Comparison of ENCODE assay signal across 29 mouse cellular contexts in the genomic region with DNA sequence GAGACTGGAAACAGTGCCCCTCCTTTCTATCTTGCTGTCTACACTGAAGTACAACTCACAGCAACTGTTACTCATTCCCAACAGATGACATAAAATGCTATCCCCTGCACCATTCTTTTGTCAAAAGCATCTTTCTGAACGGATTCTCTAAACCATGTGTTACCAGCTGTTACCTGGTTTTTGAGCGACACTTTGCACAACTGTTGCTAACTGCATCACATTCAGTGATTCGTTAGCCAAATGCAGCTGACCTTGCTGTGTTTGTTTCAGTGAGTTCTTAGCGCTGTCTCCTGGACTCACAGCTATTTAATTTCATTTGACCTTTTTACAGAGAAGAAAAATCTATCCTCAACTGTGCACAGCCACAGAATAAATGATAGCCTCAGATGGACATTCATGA.
"Had no signal": no experiment of that assay in that cellular context is flagged by ENCODE, and none has a peak within 500 bp of the region (broad histone marks: within the 10 kb centered on the region; RNA-seq: fewer than 3 reads in every experiment).

No protein-coding gene starts in this region.

- H3K4me3 ChIP-seq: limb, embryonic 10.5 days; limb, embryonic 12.5 days; limb, embryonic 13.5 days; limb, embryonic 15.5 days; liver, embryonic 12.5 days; liver, embryonic 13.5 days; liver, embryonic 15.5 days; lung, embryonic 15.5 days; megakaryocyte, embryonic 14.5 days; midbrain, embryonic 10.5 days; midbrain, embryonic 12.5 days; midbrain, embryonic 13.5 days; midbrain, embryonic 15.5 days; neural tube, embryonic 12.5 days had no signal

- H3K27me3 ChIP-seq: limb, embryonic 12.5 days; limb, embryonic 13.5 days; limb, embryonic 15.5 days; liver, embryonic 12.5 days; liver, embryonic 13.5 days; liver, embryonic 15.5 days; lung, embryonic 15.5 days; megakaryocyte, embryonic 14.5 days; midbrain, embryonic 12.5 days; midbrain, embryonic 13.5 days; midbrain, embryonic 15.5 days; neural tube, embryonic 12.5 days had no signal

- H3K27ac ChIP-seq: limb, embryonic 10.5 days; limb, embryonic 12.5 days; limb, embryonic 13.5 days; limb, embryonic 15.5 days; liver, embryonic 12.5 days; liver, embryonic 13.5 days; liver, embryonic 14.5 days; liver, embryonic 15.5 days; lung, embryonic 15.5 days; macrophage; midbrain, embryonic 10.5 days; midbrain, embryonic 12.5 days; midbrain, embryonic 13.5 days; midbrain, embryonic 15.5 days; neural tube, embryonic 12.5 days had no signal

- DNase-seq: left cerebral cortex, postnatal 4 days; liver; liver, embryonic 13.5 days; liver, postnatal 0 days; lung, adult 18-20 months; lung, adult 2 months; lung, embryonic 14.5 days; lung, postnatal 10 days; lung, postnatal 14 days; lung, postnatal 36 days; lung, postnatal 4 days; midbrain, embryonic 14.5 days had no signal

- H3K36me3 ChIP-seq: limb, embryonic 10.5 days; limb, embryonic 12.5 days; limb, embryonic 13.5 days; limb, embryonic 15.5 days; liver, embryonic 12.5 days; liver, embryonic 13.5 days; liver, embryonic 15.5 days; lung, embryonic 15.5 days; midbrain, embryonic 10.5 days; midbrain, embryonic 12.5 days; midbrain, embryonic 13.5 days; midbrain, embryonic 15.5 days; neural tube, embryonic 12.5 days had no signal

- H3K9me3 ChIP-seq: limb, embryonic 10.5 days; limb, embryonic 12.5 days; limb, embryonic 13.5 days; limb, embryonic 15.5 days; liver, embryonic 12.5 days; liver, embryonic 13.5 days; liver, embryonic 15.5 days; lung, embryonic 15.5 days; megakaryocyte, embryonic 14.5 days; midbrain, embryonic 10.5 days; midbrain, embryonic 12.5 days; midbrain, embryonic 13.5 days; midbrain, embryonic 15.5 days; neural tube, embryonic 12.5 days had no signal

- H3K4me2 ChIP-seq: limb, embryonic 12.5 days; limb, embryonic 13.5 days; limb, embryonic 15.5 days; liver, embryonic 11.5 days; liver, embryonic 12.5 days; liver, embryonic 13.5 days; liver, embryonic 15.5 days; lung, embryonic 14.5 days; lung, embryonic 15.5 days; midbrain, embryonic 11.5 days; midbrain, embryonic 12.5 days; midbrain, embryonic 13.5 days; midbrain, embryonic 15.5 days; neural tube, embryonic 12.5 days had no signal

- H3K4me1 ChIP-seq: limb, embryonic 10.5 days; limb, embryonic 12.5 days; limb, embryonic 13.5 days; limb, embryonic 15.5 days; liver, embryonic 12.5 days; liver, embryonic 13.5 days; liver, embryonic 15.5 days; lung, embryonic 15.5 days; midbrain, embryonic 10.5 days; midbrain, embryonic 12.5 days; midbrain, embryonic 13.5 days; midbrain, embryonic 15.5 days; neural tube, embryonic 12.5 days had no signal
